Mouse (Mus musculus): ENCODE data around the gene Nckap1.
"Not testable (repeated sequence)": the region's sequence is repeated elsewhere in the genome, so short reads cannot be mapped to it uniquely, and the experiment has no call there.

The Nckap1 gene

GRCm38 (mm10) chr2:80560773-80561172 is 20.4 kb downstream of the Nckap1 start:
- DNase-seq (ENCODE audit: low read depth, low spot score) = no peak

GRCm38 (mm10) chr2:80559655-80560054 is 21.5 kb downstream of the Nckap1 start:
- no peak for DNase-seq (ENCODE audit: low read depth, low spot score)

GRCm38 (mm10) chr2:80554442-80554841 is 26.7 kb downstream of the Nckap1 start:
- DNase-seq (ENCODE audit: low read depth, low spot score) = no peak

- DNase-seq (ENCODE audit: low read depth, low spot score) = no peak
Measured at GRCm38 (mm10) chr2:80549704-80550103, 31.5 kb downstream of the Nckap1 start.

GRCm38 (mm10) chr2:80547901-80548300 is 33.3 kb downstream of the Nckap1 start:
- no peak for DNase-seq (ENCODE audit: low read depth, low spot score)

DNA sequence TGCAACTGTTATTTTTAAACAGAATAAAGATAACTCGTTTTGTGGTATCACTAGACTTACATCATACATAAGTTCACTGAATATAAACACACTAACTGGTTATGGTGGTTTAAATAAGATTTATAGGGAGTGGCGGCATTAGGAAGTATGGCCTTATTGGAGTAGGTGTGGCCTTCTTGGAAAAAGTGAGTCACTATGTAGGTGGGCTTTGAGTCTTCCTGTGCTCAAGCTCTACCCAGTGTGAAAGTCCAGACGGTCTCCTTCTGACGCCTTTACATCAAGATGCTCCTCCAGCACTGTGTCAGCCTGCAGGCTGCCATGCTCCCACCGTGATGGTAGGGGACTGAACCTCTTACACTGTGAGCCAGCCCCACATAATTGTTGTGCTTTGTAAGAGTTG is 38.4 kb downstream of the Nckap1 start:
- DNase-seq (ENCODE audit: low read depth, low spot score) = no peak

DNA sequence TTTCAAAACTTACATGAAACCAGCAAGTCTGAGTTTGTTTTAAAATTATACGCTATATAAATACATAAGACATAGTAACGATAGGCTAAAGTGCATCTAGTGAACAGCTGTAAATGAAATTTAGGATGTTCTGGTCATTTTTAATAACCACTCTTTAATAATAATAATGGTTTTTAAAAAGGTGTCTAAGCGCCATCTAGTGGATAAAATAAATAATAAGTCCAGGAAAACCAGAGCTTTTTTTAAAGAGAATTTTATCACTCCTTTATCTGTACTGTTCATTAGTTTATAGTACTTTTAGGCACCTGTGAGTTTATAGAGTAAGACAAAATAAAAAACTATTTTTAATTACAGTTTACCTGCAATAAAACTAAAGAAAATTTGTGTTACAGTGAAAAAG is 44.0 kb downstream of the Nckap1 start:
- DNase-seq (ENCODE audit: low read depth, low spot score) = no peak

- no peak for DNase-seq (ENCODE audit: low read depth, low spot score)
Measured at GRCm38 (mm10) chr2:80536608-80537007, 44.6 kb downstream of the Nckap1 start.

DNA sequence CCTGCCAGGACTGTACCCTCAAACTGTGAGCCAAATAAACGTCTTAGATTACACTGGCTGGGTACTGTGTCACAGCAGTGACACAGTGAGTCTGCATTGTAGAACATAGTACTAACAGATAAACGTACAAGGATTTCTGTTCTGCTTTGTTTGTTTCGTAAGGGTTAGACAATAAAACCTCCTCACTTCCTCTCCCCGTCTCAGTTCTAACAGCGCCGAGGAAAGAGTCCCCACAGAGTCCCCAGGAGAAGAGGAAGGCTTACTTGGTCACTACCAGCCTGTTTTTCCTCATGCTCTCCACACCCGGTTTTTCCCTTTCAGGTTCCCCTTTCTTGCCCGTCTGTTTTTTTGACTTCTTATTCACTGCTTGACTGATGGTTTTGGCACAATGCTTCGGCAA is 56.9 kb downstream of the Nckap1 start:
- no peak for DNase-seq (ENCODE audit: low read depth, low spot score)

- peak; percentile 23 for DNase-seq (ENCODE audit: low read depth, low spot score)
Measured at GRCm38 (mm10) chr2:80506051-80506802, 75.0 kb downstream of the Nckap1 start.

DNA sequence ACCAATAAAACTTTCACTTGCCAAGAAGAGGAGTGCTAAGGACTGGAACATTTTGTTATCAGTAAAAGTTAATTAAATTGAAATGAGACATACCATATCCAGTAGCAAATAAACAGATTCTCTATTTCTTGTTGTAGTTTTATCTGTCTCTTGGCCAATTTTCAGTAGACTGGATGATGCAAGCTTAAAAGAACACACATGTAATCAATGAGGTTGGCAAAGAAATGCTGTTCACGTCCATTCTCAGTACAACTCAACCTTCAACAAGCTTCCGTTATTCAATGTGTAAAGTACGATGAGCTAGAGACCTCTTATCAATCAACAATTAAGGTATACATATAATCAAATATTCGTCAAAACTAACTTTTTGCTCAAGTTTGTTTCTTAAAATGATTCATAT is 79.0 kb downstream of the Nckap1 start:
- no peak for DNase-seq (ENCODE audit: low read depth, low spot score)

- DNase-seq (ENCODE audit: low read depth, low spot score) = not testable (repeated sequence)
Measured at GRCm38 (mm10) chr2:80495304-80495703, 85.9 kb downstream of the Nckap1 start.

GRCm38 (mm10) chr2:80486851-80487250 is 94.3 kb downstream of the Nckap1 start:
- no peak for DNase-seq (ENCODE audit: low read depth, low spot score)

GRCm38 (mm10) chr2:80484951-80485350 is 96.2 kb downstream of the Nckap1 start:
- DNase-seq (ENCODE audit: low read depth, low spot score) = no peak

- DNase-seq (ENCODE audit: low read depth, low spot score) = no peak
Measured at GRCm38 (mm10) chr2:80475831-80476230, 105.3 kb downstream of the Nckap1 start.

DNA sequence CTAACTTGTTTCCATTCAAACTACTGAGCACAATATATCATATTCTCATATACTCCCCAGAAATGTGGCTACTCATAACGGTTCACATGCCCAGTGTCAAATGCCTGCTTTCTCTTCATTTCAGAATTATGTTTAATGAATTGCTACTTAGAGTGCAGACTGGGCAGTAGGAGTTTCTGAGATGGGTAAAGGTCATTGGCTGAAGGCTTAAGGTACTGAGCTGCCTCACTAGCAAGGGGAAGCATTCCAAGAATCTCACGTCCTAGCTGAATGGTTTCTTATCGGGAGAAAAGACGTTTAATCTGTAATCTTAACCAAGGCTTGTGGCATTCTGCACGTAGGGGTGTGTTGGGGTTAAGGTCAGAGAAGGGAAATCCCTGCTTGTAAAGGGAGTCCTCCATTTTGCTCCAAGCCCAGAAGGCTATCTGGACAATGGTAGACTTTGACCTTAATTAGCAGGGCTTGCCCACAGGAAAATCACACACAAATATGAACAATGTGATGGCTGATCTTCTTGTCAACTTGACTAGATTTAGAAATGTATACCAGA is 106.9 kb downstream of the Nckap1 start:
- DNase-seq (ENCODE audit: low read depth, low spot score) = no peak

DNA sequence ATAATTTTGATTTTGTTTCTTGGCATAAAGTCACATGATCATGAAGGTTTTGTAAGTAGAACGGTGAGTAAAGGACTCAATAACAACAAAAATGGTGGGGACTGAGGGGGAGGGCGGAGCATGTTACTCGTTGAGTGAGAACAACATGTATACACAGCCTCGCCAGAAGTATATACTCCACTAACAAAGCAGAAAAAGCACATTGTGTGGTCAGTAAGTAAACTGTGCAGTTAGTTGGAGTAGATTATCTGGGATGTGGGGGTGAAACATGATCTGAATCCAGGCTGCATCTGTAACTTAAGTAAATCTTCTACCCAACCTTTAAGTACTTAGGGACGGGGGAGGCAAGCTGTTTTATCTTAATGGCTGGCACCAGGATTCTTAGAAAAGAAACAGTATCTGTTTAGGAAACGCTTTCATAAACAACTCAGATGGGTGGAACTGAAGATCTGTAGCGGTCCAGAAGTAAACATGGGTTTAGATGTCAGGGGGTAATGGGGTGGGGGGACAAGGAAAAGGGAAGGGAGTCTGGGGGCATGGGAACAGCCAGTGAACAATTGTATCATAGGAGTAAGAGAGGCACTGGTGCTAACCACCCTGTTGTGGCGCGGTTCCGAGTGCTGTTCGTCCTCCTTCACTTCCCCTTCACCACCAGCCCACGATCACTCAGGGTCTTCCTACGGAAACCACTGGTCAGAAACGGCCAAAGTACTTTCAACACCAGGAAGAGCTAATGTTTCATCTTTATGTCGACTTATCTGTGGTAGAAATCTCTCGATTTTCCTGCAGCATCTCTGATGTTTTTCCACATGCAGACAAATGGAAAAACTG is 115.0 kb downstream of the Nckap1 start:
- DNase-seq (ENCODE audit: low read depth, low spot score) = no peak

GRCm38 (mm10) chr2:80461827-80462226 is 119.4 kb downstream of the Nckap1 start:
- no peak for DNase-seq (ENCODE audit: low read depth, low spot score)
